Mouse (Mus musculus): ENCODE results near the gene Vwa2.

The Vwa2 gene

DNA sequence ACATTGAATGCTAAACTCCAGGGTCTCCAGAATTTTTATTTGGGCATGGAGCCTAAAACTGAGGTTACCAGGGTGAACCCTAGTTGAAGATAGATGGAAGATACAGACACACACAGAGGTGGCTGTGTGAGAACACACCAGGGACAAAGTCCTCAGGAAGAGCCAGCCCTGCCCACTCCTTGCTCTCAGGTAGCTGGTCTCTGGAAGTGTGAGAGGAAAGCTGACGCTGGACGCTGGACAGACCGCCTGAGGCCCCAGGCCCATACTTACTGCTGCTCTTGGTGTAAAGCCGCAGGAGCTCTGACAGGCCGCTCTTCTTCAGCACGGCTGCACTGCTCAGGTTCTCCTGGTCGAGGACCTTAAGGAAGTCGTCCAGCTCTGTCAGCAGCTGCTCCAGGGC is 75.8 kb downstream of the Vwa2 start:
- no peak for DNase-seq

DNA sequence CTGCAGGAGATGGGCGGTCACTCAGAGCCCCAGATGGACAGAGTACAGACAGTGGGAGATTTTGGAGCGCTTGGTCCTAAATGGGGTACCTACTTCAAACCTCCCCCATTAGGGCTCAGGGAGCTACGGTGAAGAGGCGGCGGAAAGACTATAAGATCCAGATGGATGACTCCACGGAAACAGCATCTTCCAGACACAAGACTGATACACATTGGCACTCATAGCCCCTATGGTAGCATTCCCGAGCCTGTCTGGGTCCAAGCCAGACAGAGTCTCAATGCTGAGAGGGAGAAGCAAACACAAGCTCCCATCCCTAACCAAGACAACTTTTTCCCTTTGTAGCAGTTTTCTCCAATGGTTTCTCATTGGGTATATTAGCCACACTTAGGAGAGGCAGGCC is 76.8 kb downstream of the Vwa2 start:
- no peak for DNase-seq

DNA sequence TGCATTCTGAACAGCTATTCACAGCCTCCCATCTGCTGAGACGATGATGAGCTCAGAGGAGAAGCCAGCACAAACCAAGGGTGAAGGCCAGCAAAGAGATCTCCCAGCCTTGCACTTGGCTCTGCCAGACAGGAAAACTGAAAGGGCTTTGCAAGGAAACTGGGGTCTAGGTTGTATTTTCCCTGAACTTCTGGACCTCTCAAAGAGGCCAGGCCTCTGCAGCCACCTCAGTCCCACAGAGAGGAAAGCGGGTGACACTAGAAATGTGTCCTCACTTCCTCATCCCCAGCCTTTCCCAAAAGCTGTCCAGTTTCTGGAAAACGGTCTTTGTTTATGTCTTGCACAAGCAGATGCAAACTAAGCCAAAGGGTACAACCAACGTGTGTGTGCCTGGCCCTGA is 79.8 kb downstream of the Vwa2 start:
- DNase-seq, result no peak

DNA sequence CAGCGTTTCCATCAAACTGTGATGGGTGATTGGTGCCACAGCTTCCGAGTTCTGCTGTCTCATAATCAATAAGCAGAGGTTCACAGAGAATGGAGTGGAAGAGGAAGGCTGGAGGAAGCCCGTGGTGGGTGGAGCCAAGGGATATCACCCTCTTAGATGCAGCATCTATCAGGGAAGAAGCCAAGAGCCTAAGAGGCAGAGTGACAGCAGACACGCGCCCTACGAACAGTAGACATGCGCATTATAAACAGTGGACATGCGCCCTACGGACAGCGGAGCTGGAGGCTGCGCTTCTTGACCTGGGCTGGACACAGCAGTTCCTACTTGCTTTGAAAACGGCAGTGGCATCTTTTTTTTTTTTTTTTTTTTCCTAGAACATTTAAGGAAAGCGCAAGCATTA is 80.8 kb downstream of the Vwa2 start:
- DNase-seq, result no peak

DNA sequence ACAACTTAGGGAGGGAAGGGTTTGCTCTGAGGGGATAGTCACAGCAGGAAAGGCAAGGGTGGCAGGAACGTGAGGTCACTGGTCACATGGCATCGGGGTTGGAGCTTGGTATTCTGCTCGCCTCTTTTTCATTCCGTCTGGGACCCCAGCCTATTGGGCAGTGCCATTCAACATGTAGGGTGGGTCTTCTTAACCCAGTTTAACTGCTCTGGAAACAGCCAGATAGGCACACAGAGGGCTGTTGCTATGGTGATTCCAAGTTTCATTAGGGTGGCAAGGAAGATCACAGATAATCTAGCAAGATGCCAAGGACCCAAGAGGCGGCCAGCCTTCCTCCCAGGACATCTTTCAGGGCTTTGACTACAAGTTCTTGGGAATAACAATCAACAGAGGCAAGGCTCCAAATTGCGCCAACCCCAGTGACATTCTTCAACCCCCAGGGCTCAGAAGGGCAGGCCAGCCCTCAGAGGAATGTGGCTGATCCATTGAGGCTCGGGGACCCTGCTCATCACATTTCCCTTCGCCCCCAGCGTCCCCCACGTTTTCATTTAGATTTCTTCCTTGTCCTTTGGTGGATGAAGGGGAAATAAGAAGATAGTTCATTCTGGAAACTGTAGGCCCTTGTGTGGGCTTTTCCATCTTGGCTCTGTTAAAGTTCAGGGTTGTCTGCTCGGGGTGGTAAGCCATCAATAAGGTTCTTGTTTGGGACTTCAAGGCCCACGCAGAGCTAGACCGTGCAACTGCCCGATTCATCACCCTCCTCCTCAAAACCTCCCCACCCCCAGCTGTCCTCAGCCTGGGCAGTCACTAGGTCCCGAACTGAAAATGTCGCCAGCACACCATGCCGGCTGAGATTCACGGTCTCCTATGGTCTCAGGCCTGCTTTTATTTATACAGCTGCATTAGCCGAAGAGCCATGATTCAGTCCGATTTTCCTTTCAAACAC is 81.8 kb downstream of the Vwa2 start:
- no peak for DNase-seq

DNA sequence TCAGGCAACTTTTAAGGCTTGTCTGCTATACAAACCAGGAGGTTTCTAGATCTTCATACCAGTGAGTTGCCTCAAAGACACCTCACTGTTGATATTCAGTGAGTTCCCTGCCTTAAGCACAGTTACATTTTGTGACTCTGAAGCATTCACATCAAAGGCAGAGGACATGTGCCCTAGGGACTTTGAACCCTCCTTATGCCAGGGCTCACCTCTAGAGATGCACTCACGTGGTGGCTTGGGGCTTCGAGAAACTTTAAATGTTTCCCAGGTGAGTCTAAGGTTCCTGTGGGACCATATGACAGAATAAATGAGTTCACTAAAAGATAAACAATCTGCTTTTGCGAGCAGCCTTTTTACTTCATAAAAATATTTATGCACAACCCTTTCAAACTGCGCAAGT is 84.0 kb downstream of the Vwa2 start:
- no peak for DNase-seq

DNA sequence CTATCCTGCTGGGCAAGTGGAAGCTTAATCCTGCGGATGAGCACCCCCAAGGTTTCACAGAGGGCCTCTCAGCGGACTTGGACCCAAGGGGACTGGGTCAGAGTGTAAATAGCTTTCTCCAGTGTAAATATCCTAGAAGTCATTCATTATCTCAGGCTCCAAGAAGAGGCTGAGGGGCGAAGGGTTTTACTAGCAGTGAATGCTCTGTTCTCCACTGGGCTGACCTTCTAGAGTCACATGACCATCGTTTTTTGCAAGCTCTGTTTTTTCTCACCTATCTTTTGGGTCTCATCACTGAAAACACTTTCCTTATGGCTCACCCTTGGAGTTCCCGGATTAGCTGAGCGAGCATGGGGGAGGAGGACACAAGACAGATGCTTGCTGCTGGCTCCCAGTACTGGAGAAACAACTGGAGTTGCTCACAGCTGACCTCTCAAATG is 84.6 kb downstream of the Vwa2 start:
- no peak for DNase-seq

DNA sequence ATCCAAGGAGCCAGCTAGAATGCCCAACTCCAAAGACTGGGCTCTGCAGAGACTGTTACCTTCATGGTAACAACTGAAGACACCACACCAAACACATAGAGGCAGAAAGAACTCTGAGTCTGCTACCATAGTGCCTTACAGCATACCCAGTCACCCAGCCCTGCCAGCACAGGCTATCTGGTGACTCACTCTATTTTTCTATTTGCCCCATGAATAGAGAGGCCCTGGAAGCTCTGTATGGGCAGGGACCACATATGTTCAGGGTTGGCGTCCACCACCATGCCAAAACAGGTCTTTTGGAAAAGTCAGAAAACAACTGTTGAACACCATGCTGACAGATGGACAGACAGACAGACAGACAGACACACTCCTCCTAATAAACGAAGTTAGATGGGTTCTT is 85.0 kb downstream of the Vwa2 start:
- DNase-seq, result no peak

DNA sequence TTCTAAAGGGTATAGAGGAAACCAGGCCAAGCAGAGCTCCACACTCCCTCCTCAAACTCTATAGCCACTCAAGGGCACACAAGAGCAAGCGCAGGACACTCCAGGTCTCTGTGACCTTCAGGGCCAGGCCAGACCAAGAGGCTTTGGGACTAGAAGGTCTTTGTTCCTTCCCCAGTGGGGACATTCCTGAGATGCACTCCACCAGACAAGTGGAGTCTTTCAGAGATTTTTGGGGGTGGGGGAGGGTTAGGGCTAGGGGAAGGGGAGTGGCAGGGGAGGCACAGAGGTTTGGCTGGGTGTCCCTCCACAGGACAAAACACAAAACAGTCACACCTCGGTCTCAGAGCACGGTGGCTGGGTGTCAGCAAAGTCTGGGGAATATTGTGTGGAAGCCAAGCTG is 85.6 kb downstream of the Vwa2 start:
- DNase-seq, result no peak

Measured in cerebellum, adult 11 months (tissue).